Mouse (Mus musculus): Measurements from ENCODE around the gene Ralgapa2.
A peak's percentile ranks its signal among the peaks of the same experiment; 100 is the strongest.

Ralgapa2 gene

GRCm38 (mm10) chr2:146428751-146429150 lies 83.4 kb downstream of the Ralgapa2 start:
- DNase-seq (ENCODE audit: low spot score in 2 of 2), result no peak

- DNase-seq (ENCODE audit: low spot score in 2 of 2), result no peak
Measured at GRCm38 (mm10) chr2:146427380-146427779, 84.8 kb downstream of the Ralgapa2 start.

- no peak for DNase-seq (ENCODE audit: low spot score in 2 of 2)
Measured at GRCm38 (mm10) chr2:146426321-146426720, 85.8 kb downstream of the Ralgapa2 start.

DNA sequence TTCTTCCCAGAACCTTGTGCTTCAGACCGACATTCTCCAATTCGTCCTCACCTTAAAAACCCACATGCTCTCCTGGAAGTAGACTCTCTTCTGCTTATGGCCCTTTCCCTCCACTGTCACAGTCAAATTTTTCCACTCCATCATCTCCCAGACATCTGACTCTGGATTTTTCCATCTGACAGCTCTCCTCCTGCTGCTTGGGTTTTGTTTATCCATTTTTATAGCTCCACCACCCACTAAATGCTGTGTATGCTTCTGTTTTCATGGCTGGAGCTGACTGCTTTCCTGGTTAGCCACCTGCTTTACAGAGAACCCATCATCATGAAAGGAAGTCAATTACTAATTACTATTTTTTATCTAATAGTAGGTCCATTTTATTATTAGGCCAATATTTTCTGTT lies 86.9 kb downstream of the Ralgapa2 start:
- DNase-seq (ENCODE audit: low spot score in 2 of 2), result no peak

DNA sequence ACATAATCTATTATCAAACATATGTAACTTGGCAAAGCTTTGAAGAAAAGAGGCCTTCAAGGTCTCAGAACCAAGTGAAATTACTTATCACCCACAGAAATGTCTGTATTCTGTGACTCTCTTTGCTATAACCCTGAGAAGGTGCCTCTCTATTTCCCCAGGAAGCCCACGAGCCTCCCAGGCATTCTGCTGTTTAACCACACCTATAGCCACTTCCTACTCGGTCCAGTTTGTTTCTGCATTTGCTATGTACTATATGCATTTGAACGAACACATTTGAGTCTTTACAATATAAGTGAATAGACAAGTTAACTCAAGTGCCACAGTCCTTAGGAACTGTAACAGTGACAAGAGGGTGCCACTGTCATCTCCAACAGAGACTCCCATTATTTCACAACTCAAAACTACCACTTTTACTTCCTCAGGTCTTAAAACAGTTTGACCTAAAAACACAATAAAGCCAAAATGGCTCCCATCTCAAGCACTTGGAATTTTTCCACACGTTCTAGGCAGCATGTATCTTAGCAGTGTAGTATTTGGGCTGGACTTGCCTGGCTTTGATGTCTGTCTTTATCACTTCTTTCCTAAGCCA lies 88.3 kb downstream of the Ralgapa2 start:
- no peak for DNase-seq (ENCODE audit: low spot score in 2 of 2)

GRCm38 (mm10) chr2:146423032-146423691 lies 89.0 kb downstream of the Ralgapa2 start:
- DNase-seq (ENCODE audit: low spot score in 2 of 2), result no peak

DNA sequence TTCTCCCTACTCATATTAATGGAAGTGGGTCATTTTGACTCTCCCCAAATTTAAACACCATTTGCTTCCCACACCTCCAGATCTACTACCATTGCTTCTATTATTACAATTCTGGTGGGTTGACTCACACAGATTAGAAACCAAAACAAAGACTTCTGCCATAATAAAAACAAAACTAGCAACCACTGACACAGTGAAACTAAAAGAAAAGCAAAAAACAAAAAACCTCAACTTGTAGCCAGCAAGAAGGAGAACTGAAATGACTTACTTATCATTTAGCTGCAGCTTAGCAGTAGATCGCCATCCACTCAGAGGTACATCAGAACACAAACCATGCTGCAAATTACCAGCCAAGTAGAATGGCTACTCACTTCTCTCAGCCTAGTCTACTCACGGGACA lies 95.9 kb downstream of the Ralgapa2 start:
- no peak for DNase-seq (ENCODE audit: low spot score in 2 of 2)

DNA sequence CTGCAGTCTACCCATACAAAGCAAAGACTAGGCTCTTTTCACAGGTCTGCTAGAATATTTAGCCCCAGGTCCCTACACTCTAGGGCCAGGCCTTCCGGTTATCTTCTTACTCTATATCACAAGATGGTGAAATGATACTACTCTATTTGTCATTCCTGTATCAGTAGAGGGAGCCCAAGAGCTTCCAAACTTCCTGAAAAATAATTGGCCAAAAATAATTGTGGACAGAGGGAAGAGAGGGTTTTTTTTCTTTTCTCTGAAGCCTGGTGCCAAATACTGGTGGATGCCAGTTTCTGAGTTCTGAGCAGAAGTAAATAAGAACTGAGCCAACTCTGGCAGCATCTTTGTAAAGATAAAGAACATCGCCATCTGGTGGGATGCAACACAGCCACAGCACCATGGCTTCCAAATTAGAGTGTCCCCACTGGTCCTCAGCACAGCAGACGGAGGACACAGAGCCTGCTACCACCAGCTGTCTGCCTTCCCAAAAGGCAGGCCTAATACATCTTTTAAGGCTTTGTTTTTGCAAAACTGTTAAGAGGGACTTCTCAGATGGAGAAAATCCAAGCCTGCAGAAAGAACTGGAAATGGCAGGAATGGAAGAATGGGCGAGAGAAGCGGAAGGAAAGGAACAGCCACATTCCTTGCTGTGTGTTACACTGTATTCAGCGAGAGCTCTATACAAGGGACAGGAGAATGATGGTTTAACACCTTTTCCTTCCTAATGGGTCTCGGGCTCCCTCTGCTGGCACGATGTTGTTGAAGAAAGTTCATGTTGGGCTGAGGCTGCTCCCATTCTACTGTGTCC lies 97.5 kb downstream of the Ralgapa2 start:
- DNase-seq (ENCODE audit: low spot score in 2 of 2), result peak; percentile 75 to 92

GRCm38 (mm10) chr2:146412733-146413132 lies 99.4 kb downstream of the Ralgapa2 start:
- no peak for DNase-seq (ENCODE audit: low spot score in 2 of 2)

GRCm38 (mm10) chr2:146411904-146412303 lies 100.2 kb downstream of the Ralgapa2 start:
- no peak for DNase-seq (ENCODE audit: low spot score in 2 of 2)

- no peak for DNase-seq (ENCODE audit: low spot score in 2 of 2)
Measured at GRCm38 (mm10) chr2:146407078-146407477, 105.1 kb downstream of the Ralgapa2 start.

DNA sequence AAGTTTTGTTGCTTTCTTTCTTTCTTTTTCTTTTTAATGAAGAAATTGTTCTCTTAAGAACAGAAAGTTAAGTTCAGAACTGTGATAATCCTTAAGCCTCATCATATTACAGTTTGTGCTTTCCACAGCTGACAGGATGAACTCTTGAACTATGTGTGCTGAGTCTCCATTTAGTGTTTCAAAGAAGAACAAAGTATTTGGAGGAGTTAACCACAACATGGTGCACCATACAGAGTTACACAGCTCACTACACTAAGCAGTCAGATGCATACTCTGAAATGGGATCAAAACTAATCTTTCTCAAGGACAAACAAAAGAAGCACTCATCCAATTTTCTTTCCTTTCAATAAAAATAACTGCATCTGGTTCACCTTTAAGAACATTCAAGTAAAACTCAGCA lies 110.6 kb downstream of the Ralgapa2 start:
- no peak for DNase-seq (ENCODE audit: low spot score in 2 of 2)

GRCm38 (mm10) chr2:146400738-146401137 lies 111.4 kb downstream of the Ralgapa2 start:
- no peak for DNase-seq (ENCODE audit: low spot score in 2 of 2)

DNA sequence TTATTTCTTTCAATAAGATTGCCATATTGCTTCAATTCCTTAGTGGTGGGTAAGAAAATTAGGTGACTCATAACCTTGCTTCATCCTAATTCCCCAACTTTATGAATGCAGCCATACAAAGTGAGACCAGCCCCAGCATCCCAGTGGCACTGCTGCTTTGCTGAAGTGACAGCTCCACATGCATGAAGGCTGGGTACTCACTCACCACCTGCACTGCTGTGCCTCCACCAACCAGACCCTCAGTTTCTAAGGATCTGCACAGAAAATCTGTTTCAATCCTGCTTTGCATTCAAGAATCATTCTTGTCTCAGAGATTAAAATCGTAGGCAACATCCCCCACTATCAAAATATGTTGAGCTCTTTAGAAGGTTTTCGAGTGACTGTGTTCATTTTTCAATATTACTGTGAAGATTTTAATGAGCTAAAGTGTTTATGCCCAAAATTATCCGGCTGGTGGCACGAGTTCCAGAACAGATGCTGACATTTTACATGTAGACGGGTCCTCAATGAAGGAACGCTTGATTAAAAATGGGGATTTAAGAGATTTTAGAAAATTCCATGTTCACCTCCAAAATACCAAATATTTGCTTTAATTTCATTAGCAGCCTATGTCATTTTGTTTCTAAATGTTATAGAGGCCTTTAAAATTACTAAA lies 113.8 kb downstream of the Ralgapa2 start:
- no peak for DNase-seq (ENCODE audit: low spot score in 2 of 2)

DNA sequence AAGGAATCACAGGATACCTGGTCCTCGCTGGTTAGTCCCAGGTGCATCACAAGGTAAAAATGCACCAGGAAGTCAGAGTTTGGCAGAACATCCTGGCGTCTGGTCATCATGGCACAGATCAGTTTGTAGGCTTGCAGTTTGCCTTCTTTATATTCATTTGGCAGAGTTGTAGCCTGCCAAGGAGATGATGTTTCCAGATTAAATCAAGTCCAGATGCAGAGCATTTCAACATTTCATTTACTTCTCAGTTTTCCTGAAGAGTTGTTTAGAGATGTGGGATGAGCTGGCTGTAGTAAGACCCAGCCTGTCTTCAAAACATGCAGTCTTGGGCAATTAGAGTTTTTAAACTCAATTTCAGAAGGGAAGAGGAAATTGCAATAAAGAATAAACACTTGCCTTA lies 124.9 kb downstream of the Ralgapa2 start:
- no peak for DNase-seq (ENCODE audit: low spot score in 2 of 2)

GRCm38 (mm10) chr2:146384582-146384981 lies 127.6 kb downstream of the Ralgapa2 start:
- DNase-seq (ENCODE audit: low spot score in 2 of 2), result no peak

DNA sequence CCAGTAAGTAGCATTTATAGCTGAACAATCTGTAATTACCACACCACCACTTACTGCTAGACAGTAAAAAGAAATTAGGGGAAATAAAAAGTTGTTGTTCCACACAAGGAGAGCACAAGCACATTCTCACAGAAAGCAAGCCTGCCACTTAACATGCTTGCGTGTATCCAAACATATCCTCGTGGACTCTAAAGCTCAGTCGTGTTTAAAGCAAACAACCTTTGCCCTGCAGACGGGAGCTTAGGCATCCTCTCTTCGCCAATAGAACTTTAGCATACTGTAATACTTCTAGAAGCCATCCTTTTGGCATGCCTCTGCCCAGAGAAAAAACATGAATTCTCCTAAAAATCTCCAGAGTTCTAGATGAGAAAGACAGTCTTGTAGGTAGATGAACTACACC lies 135.9 kb downstream of the Ralgapa2 start:
- no peak for DNase-seq (ENCODE audit: low spot score in 2 of 2)

- peak in 1 of 2 experiments; percentile 33 for DNase-seq (ENCODE audit: low spot score in 2 of 2)
Measured at GRCm38 (mm10) chr2:146366098-146366497, 146.0 kb downstream of the Ralgapa2 start.

GRCm38 (mm10) chr2:146365368-146365983 lies 146.7 kb downstream of the Ralgapa2 start:
- no peak for DNase-seq (ENCODE audit: low spot score in 2 of 2)

DNA sequence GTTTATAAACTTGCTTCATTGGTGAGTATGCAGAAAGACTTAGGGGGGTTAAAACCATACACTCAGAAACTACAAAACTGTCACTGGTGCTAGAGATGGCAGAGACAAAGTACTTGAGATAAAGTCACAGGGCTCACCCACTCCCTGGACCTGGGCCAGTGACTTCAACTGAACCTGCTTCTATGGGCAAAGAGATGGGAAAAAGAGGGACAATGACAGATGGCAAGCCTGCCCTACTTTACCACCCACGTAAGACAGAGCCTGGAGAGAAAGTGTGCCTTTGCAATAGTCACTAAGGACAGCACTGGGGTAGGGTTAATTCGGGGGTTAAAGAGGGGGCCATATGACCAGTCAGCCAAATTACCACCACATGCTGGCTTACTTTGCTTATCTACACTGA lies 148.7 kb downstream of the Ralgapa2 start:
- peak in 1 of 2 experiments; percentile 49 for DNase-seq (ENCODE audit: low spot score in 2 of 2)

DNA sequence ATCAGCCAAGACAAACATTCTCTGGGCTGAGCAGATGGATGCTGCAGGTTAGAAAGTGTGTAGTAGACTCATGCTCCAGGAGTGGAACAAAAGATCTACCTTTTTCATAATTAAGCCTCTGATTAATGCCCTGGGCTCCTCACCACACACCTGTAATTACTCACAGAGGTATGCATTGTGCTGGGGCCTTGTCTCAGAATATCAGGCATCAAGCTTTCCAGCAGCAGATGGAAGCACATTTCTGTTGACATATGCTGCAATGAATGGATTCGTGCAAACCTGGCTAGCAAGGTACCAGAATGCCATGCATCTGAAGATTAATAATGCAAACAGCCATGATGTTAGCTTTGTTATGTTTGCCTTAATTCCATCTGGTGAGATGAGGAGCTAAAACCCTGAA lies 149.2 kb downstream of the Ralgapa2 start:
- DNase-seq (ENCODE audit: low spot score in 2 of 2), result no peak

DNA sequence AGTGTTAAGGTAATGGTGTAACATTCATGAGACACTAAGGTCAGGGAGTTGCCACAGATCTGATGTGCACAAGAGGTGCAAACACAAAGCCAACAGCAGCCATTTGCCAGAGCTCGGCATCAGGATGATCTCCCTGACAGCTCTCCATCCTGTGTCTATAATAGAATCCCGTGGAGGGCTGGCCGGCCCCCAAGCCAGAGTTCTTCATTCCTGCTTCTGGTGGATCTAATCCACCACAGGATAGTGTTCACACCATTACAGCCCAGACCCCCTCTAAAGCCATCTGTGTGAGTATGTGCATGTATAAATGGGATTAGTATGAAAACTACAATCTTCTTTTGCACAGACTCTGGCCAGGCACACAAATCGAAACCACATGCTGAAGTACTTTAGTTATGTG lies 150.2 kb downstream of the Ralgapa2 start:
- DNase-seq (ENCODE audit: low spot score in 2 of 2), result peak in 1 of 2 experiments; percentile 42

Measured in cerebellum, postnatal 4 days (tissue).